Comparison of ENCODE assay signal across 12 mouse cellular contexts in the genomic region with DNA sequence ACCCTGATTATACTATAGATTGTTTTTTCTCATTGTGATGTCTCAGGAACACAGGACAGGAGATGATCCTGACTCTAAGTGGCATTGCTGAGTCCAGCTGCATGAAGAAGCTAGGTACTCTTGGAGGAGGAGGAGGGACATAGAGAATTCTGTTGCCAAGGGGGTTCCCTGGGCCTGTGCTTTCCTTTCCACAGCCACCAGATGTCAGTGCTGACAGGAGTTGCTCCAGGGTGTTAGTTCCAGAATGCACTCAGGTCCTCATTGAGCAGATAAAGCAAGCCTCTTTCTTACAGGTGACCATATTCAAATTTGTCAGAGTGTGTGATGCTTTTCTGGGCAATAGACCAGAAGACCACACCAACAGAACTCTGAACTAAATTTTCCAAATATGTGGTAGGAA.
DNase-seq lines count a peak whose midpoint lies in the region; ATAC-seq and TF ChIP-seq lines count a peak whose summit lies in the region.
"Had no signal": no experiment of that assay in that cellular context is flagged by ENCODE, and none has a peak within 500 bp of the region (broad histone marks: within the 10 kb centered on the region; RNA-seq: fewer than 3 reads in every experiment).

No protein-coding gene starts in this region.

- dilution Hi-C loops in CH12.LX (cut with MboI; ENCODE audit: extremely low pct_ligation_motif_present, extremely low pct_unique_long_range_greater_than_20kb, low sequenced_read_pairs): no loop called here

- H3K79me2 ChIP-seq in CH12.LX (replicated peaks; ENCODE audit: control insufficient read depth, extremely low read depth, insufficient read depth, poor library complexity, severe bottlenecking): no peaks in the 10 kb centered on the region

- no peak for ATAC-seq in liver, embryonic 14.5 days (ENCODE audit: insufficient read depth)
- no peak for ATAC-seq in liver, embryonic 12.5 days

- no peak for TF ChIP-seq POLR2A in cerebellum, adult 2 months (IDR thresholded peaks at IDR 0.05; ENCODE audit: borderline replicate concordance, insufficient read depth, low read length)
- no peak for TF ChIP-seq POLR2A in CH12.LX (IDR thresholded peaks at IDR 0.05; ENCODE audit: low read depth, low read length)
- no peak for TF ChIP-seq POLR2A in brain, embryonic 14.5 days (IDR thresholded peaks at IDR 0.05; ENCODE audit: borderline replicate concordance, extremely low read depth, insufficient read depth, insufficient read length, poor library complexity, severe bottlenecking)
- TF ChIP-seq POLR2A in kidney, adult 2 months (IDR thresholded peaks at IDR 0.05; ENCODE audit: low read depth, low read length): no peak

- TF ChIP-seq CTCF in cerebellum, adult 2 months (IDR thresholded peaks at IDR 0.05; ENCODE audit: borderline replicate concordance, insufficient read depth, low read depth, low read length): peak; percentile 14; the same call in 1 of the 2 replicates
- TF ChIP-seq CTCF in liver, embryonic 14.5 days (IDR thresholded peaks at IDR 0.05; ENCODE audit: low read depth): peak; percentile 39
- TF ChIP-seq CTCF in CH12.LX (conservative IDR thresholded peaks at IDR 0.05 in 1 of 2, IDR thresholded peaks at IDR 0.05 in 1 of 2; ENCODE audit: low read depth in 2 of 2, low read length in 2 of 2): peak; percentile 33 to 76; a peak in 3 of 4 replicates
- peak; percentile 64; the same call in 1 of the 2 replicates for TF ChIP-seq CTCF in brain, embryonic 14.5 days (IDR thresholded peaks at IDR 0.05; ENCODE audit: borderline replicate concordance, extremely low read depth, insufficient read depth, insufficient read length)
- no peak; the same call in 1 of the 2 replicates for TF ChIP-seq CTCF in kidney, adult 2 months (conservative IDR thresholded peaks at IDR 0.05; ENCODE audit: insufficient read depth, insufficient read length, low read depth, low read length)

- TF ChIP-seq RAD21 in CH12.LX (IDR thresholded peaks at IDR 0.05; ENCODE audit: low read depth, low read length): peak; percentile 47

- in situ Hi-C loops in CH12.LX (cut with MboI; ENCODE audit: low pct_ligation_motif_present, low pct_unique_long_range_greater_than_20kb, low sequenced_read_pairs): loop anchor here (25.0 kb wide), 1 partner anchor 512 kb away; the partner anchor contains the start of gene Nup155

- H3K9me3 ChIP-seq in liver, embryonic 14.5 days (ENCODE audit: control insufficient read depth, low read length): no peaks in the 10 kb centered on the region
- no peaks in the 10 kb centered on the region for H3K9me3 ChIP-seq in liver, embryonic 12.5 days (replicated peaks)
- no peaks in the 10 kb centered on the region for H3K9me3 ChIP-seq in CH12.LX (replicated peaks; ENCODE audit: low read length)

- no peaks in the 10 kb centered on the region for H3K36me3 ChIP-seq in liver, embryonic 14.5 days (replicated peaks; ENCODE audit: control insufficient read depth, insufficient read depth, low read depth)
- H3K36me3 ChIP-seq in liver, embryonic 12.5 days: no peaks in the 10 kb centered on the region
- no peaks in the 10 kb centered on the region for H3K36me3 ChIP-seq in CH12.LX (replicated peaks in 1 of 2; ENCODE audit: control insufficient read depth in 1 of 2, insufficient read depth in 1 of 2, low read length in 1 of 2)
- no peaks in the 10 kb centered on the region for H3K36me3 ChIP-seq in kidney, adult 2 months (ENCODE audit: control insufficient read depth, insufficient read depth, low read length)

- H3K4me3 ChIP-seq in cerebellum, adult 2 months (replicated peaks; ENCODE audit: insufficient read depth, low read depth, low read length): no peak overlapping the region
- no peak overlapping the region for H3K4me3 ChIP-seq in liver, embryonic 14.5 days (ENCODE audit: insufficient read depth in 1 of 2, low read depth in 2 of 2, low read length in 2 of 2)
- no peak overlapping the region for H3K4me3 ChIP-seq in liver, embryonic 12.5 days
- no peak overlapping the region for H3K4me3 ChIP-seq in CH12.LX (replicated peaks in 1 of 3; ENCODE audit: low read depth in 2 of 3, low read length in 2 of 3, poor library complexity in 1 of 3)
- H3K4me3 ChIP-seq in kidney, adult 2 months (ENCODE audit: insufficient read depth, low read depth, low read length): no peak overlapping the region

- no peaks in the 10 kb centered on the region for H3K27me3 ChIP-seq in cerebellum, adult 2 months (ENCODE audit: control insufficient read depth, insufficient read depth, low read length)
- H3K27me3 ChIP-seq in liver, embryonic 14.5 days (ENCODE audit: control insufficient read depth, insufficient read depth, low read length): no peaks in the 10 kb centered on the region
- peaks cover 6% of the 10 kb centered on the region for H3K27me3 ChIP-seq in liver, embryonic 12.5 days (replicated peaks)
- H3K27me3 ChIP-seq in CH12.LX (replicated peaks): no peaks in the 10 kb centered on the region
- H3K27me3 ChIP-seq in kidney, adult 2 months (replicated peaks; ENCODE audit: control insufficient read depth, insufficient read depth, low read length): no peaks in the 10 kb centered on the region; the same call in 1 of the 2 replicates

- H3K4me2 ChIP-seq in liver, embryonic 14.5 days (ENCODE audit: low read depth): no peak overlapping the region
- no peak overlapping the region for H3K4me2 ChIP-seq in liver, embryonic 12.5 days
- H3K4me2 ChIP-seq in CH12.LX (ENCODE audit: insufficient read depth, low read depth, poor library complexity, severe bottlenecking): no peak overlapping the region

- no peak overlapping the region for H3K9ac ChIP-seq in liver, embryonic 14.5 days (replicated peaks)
- no peak overlapping the region for H3K9ac ChIP-seq in liver, embryonic 12.5 days
- no peak overlapping the region for H3K9ac ChIP-seq in CH12.LX (ENCODE audit: insufficient read depth, low read depth)

- no peaks in the 10 kb centered on the region for H3K4me1 ChIP-seq in cerebellum, adult 2 months (ENCODE audit: control insufficient read depth, insufficient read depth, low read length)
- H3K4me1 ChIP-seq in liver, embryonic 14.5 days (replicated peaks; ENCODE audit: control insufficient read depth in 2 of 2, insufficient read depth in 2 of 2, low read length in 1 of 2): peaks cover 0 to 12% of the 10 kb centered on the region in 2 experiments; a peak in 2 of 4 replicates
- peaks cover 11% of the 10 kb centered on the region for H3K4me1 ChIP-seq in liver, embryonic 12.5 days
- H3K4me1 ChIP-seq in CH12.LX (ENCODE audit: control insufficient read depth in 1 of 2, insufficient read depth in 2 of 2): peaks cover 2 to 62% of the 10 kb centered on the region in 2 experiments; a peak in 2 of 4 replicates
- no peaks in the 10 kb centered on the region for H3K4me1 ChIP-seq in kidney, adult 2 months (ENCODE audit: control insufficient read depth, insufficient read depth, low read length)

- no peak overlapping the region for H3K27ac ChIP-seq in cerebellum, adult 2 months (ENCODE audit: insufficient read depth, low read length)
- H3K27ac ChIP-seq in liver, embryonic 14.5 days: no peak overlapping the region
- H3K27ac ChIP-seq in liver, embryonic 12.5 days: no peak overlapping the region
- no peak overlapping the region for H3K27ac ChIP-seq in CH12.LX (ENCODE audit: insufficient read depth, low read depth)
- no peak overlapping the region for H3K27ac ChIP-seq in kidney, adult 2 months (ENCODE audit: insufficient read depth, low read depth, low read length)

- TF ChIP-seq EP300 in liver, embryonic 14.5 days (IDR thresholded peaks at IDR 0.05; ENCODE audit: low read depth): no peak
- TF ChIP-seq EP300 in CH12.LX (IDR thresholded peaks at IDR 0.05; ENCODE audit: low read length): no peak

- DNase-seq in cerebellum, adult 2 months: no peak
- DNase-seq in cerebellum, adult 8-10 months: no peak
- DNase-seq in liver, embryonic 14.5 days (ENCODE audit: low read depth in 3 of 3, low spot score in 3 of 3): no peak
- peak; percentile 60 for DNase-seq in CH12.LX (ENCODE audit: extremely low read depth)
- DNase-seq in brain, embryonic 14.5 days (ENCODE audit: low read depth): peak; percentile 44
- no peak for DNase-seq in kidney, adult 2 months
- no peak for DNase-seq in right cerebral cortex, postnatal 36 days (ENCODE audit: low spot score in 2 of 2)
- DNase-seq: cerebellum, postnatal 25 days; heart, postnatal 36 days; kidney, adult 11 months; liver had no signal

TF ChIP-seq in CH12.LX, 34 proteins besides CTCF, POLR2A, EP300 and RAD21:
- TF ChIP-seq ELF1 (IDR thresholded peaks at IDR 0.05; ENCODE audit: low read depth, low read length): no peak
- TF ChIP-seq POLR2AphosphoS2 (IDR thresholded peaks at IDR 0.05; ENCODE audit: low read depth, low read length): no peak
- 0 out of 2 replicates have a peak, but pooled peaks have one; percentile 31 for TF ChIP-seq BHLHE40 (IDR thresholded peaks at IDR 0.05; ENCODE audit: low read depth, low read length)
- no peak for TF ChIP-seq MXI1 (IDR thresholded peaks at IDR 0.05; ENCODE audit: low read depth, low read length)
- TF ChIP-seq CHD2 (IDR thresholded peaks at IDR 0.05; ENCODE audit: low read length): no peak
- TF ChIP-seq NELFE (IDR thresholded peaks at IDR 0.05; ENCODE audit: low read depth, low read length): no peak; the same call in 1 of the 2 replicates
- peak; percentile 58 for TF ChIP-seq SMC3 (IDR thresholded peaks at IDR 0.05; ENCODE audit: low read depth, low read length)
TF ChIP-seq in CH12.LX: peak in this region for 2.

Comparison
In these comparisons a context has a peak if more than half of its experiments do, and no peak if none do; other contexts are left out.
1. DNase-seq: peak in CH12.LX (single experiment) and brain, embryonic 14.5 days (single experiment); none in cerebellum, adult 2 months (0 of 2), cerebellum, adult 8-10 months (single experiment), liver, embryonic 14.5 days (0 of 3), kidney, adult 2 months (single experiment) and right cerebral cortex, postnatal 36 days (0 of 2).